Mouse (Mus musculus) adipocyte (in vitro differentiated cells): ENCODE data around the gene Mid1.
"Not testable (repeated sequence)": the region's sequence is repeated elsewhere in the genome, so short reads cannot be mapped to it uniquely, and the experiment has no call there.

Experiments
- DNase-seq: peaks from one replicate; pipeline ENCODE4 v3.0.0-alpha.2; 2016; ENCODE audit warnings: low spot score

Gene Mid1

GRCm38 (mm10) chrX:170017333-170018245 lies 332.6 kb downstream of the Mid1 start:
- DNase-seq: peak; percentile 84

GRCm38 (mm10) chrX:170018571-170019218 lies 333.7 kb downstream of the Mid1 start:
- peak; percentile 44 for DNase-seq

- peak; percentile 40 for DNase-seq
Observed at GRCm38 (mm10) chrX:170019219-170019953, 334.4 kb downstream of the Mid1 start.

- DNase-seq: peak; percentile 82
Observed at GRCm38 (mm10) chrX:170019954-170020689, 335.1 kb downstream of the Mid1 start.

GRCm38 (mm10) chrX:170020690-170021050 lies 335.7 kb downstream of the Mid1 start:
- DNase-seq: peak; percentile 83

GRCm38 (mm10) chrX:170021205-170021604 lies 336.2 kb downstream of the Mid1 start:
- not testable (repeated sequence) for DNase-seq

GRCm38 (mm10) chrX:170021750-170022461 lies 336.9 kb downstream of the Mid1 start:
- DNase-seq: peak; percentile 67
